Mouse (Mus musculus): ENCODE measurements at regions not wholly inside any gene's neighbourhood (a gene's known extent, or its start where the extent isn't known, plus 50 kb on each side); places are given as distances from the start of the nearest gene placed in this dataset.

DNA sequence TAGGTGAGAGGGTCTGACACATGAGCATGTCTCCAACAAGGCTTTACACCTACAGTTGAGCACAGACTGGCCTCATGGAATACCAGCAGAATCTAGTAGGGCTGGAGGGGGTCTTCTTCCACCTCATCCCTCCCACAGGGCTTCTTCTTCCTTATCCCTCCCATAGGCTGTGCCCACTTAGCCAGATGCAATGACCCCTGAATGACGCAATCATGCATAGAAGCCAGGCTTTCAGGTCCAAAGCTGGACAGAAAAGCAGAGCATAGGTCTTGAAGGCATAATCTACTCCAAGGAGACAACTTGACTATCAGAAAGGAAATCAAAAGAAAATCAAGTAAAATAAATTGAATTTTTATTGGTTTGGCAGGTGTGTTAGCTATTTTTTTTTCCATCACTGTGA lies 198.5 kb upstream of the Irx3 start:
- DNase-seq (ENCODE audit: low spot score) (no peak), ATAC-seq (ENCODE audit: extremely low read depth, insufficient number of reproducible peaks, low FRiP score, poor library complexity, severe bottlenecking) (no peak)
- TF ChIP-seq GATA2 (IDR thresholded peaks at IDR 0.05; ENCODE audit: borderline replicate concordance, low read depth, low read length) (no peak), GATA1 (IDR thresholded peaks at IDR 0.05; ENCODE audit: borderline replicate concordance, low read length) (no peak), POLR2AphosphoS5 (IDR thresholded peaks at IDR 0.05; ENCODE audit: insufficient replicate concordance, low read depth, low read length) (no peak), TAL1 (conservative IDR thresholded peaks at IDR 0.05; ENCODE audit: low read depth, low read length) (no peak), CTCF (IDR thresholded peaks at IDR 0.05; ENCODE audit: low read depth, low read length) (no peak)
- no peak overlapping the region for H3K4me3 ChIP-seq (ENCODE audit: low read depth, low read length)
- no peaks in the 10 kb centered on the region for H3K36me3 ChIP-seq (replicated peaks)
- H3K27me3 ChIP-seq (ENCODE audit: insufficient read depth, low read length) = no peaks in the 10 kb centered on the region
- H3K9me3 ChIP-seq (replicated peaks) = peaks cover 56% of the 10 kb centered on the region
- no peaks in the 10 kb centered on the region for H3K4me1 ChIP-seq (ENCODE audit: insufficient read depth, low read depth, low read length)

DNA sequence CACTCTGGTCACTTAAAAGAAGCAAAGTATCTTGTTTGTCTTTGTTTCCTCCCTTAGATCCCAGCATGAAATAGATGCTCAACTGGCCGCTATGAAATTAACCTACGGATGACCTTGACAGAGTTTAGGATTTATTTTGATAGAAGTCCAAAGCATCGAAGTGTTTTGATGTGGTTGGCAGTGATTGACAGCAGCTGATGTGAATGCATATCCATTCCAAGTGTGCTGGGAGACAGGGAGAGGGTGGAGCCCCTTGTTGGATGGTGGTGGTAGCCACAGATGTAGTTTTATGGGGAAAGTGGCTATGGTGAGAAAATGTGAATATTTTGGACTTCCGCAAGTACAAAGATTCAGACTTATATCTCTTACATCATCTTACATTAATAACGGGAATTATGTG lies 197.8 kb upstream of the Irx3 start:
- no peaks in the 10 kb centered on the region for H3K27me3 ChIP-seq (ENCODE audit: insufficient read depth, low read length)
- peaks cover 55% of the 10 kb centered on the region for H3K9me3 ChIP-seq (replicated peaks)
- no peaks in the 10 kb centered on the region for H3K4me1 ChIP-seq (ENCODE audit: insufficient read depth, low read depth, low read length)
- DNase-seq (ENCODE audit: low spot score) = no peak
- ATAC-seq (ENCODE audit: extremely low read depth, insufficient number of reproducible peaks, low FRiP score, poor library complexity, severe bottlenecking) = no peak
- TF ChIP-seq CTCF (IDR thresholded peaks at IDR 0.05; ENCODE audit: low read depth, low read length) (no peak), TAL1 (conservative IDR thresholded peaks at IDR 0.05; ENCODE audit: low read depth, low read length) (no peak), GATA2 (IDR thresholded peaks at IDR 0.05; ENCODE audit: borderline replicate concordance, low read depth, low read length) (no peak), POLR2AphosphoS5 (IDR thresholded peaks at IDR 0.05; ENCODE audit: insufficient replicate concordance, low read depth, low read length) (no peak), GATA1 (IDR thresholded peaks at IDR 0.05; ENCODE audit: borderline replicate concordance, low read length) (no peak)
- no peak overlapping the region for H3K4me3 ChIP-seq (ENCODE audit: low read depth, low read length)
- H3K36me3 ChIP-seq (replicated peaks) = no peaks in the 10 kb centered on the region

DNA sequence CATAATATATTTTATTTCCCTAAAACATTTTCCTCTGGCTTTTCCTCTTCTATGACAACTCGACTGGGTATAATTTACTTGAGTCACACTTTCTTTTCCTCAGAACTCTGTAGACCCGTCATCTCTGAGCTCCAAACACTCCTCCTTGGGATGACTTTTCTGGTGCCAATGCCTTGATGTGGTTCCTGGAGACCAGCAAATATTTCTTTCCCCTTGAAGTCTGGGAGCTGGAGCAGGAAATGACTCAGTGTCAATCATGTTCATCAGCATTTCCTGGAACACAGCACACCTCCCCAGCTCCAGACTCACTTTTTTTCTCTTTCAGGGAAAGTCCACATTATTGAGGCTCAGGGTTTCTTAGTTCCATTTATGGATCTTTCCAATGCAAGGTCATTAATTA lies 197.3 kb upstream of the Irx3 start:
- DNase-seq (ENCODE audit: low spot score) (no peak), ATAC-seq (ENCODE audit: extremely low read depth, insufficient number of reproducible peaks, low FRiP score, poor library complexity, severe bottlenecking) (no peak)
- no peak overlapping the region for H3K4me3 ChIP-seq (ENCODE audit: low read depth, low read length)
- no peaks in the 10 kb centered on the region for H3K4me1 ChIP-seq (ENCODE audit: insufficient read depth, low read depth, low read length)
- H3K27me3 ChIP-seq (ENCODE audit: insufficient read depth, low read length) = no peaks in the 10 kb centered on the region
- H3K36me3 ChIP-seq (replicated peaks) = no peaks in the 10 kb centered on the region
- no peak for TF ChIP-seq TAL1 (conservative IDR thresholded peaks at IDR 0.05; ENCODE audit: low read depth, low read length)
- no peak for TF ChIP-seq CTCF (IDR thresholded peaks at IDR 0.05; ENCODE audit: low read depth, low read length)
- no peak for TF ChIP-seq GATA1 (IDR thresholded peaks at IDR 0.05; ENCODE audit: borderline replicate concordance, low read length)
- TF ChIP-seq GATA2 (IDR thresholded peaks at IDR 0.05; ENCODE audit: borderline replicate concordance, low read depth, low read length) = no peak
- no peak for TF ChIP-seq POLR2AphosphoS5 (IDR thresholded peaks at IDR 0.05; ENCODE audit: insufficient replicate concordance, low read depth, low read length)
- peaks cover 55% of the 10 kb centered on the region for H3K9me3 ChIP-seq (replicated peaks)

DNA sequence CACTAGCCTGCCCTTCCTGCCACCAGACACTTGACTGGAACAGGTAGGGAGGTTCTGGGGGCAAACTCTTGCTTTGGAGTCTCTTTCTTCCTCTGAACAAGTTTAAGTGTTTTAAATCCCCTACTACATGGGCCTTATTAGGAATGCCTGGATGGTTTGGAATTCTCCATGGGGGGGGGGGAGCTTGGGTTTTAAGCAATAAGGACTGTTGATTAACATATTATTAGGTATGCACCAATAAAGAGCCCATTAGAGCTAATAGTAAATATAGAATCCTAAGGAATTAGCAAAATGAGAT lies 196.0 kb upstream of the Irx3 start:
- Histone ChIP-seq H3K4me3 (ENCODE audit: low read depth, low read length) (no peak overlapping the region), H3K9me3 (replicated peaks) (peaks cover 60% of the 10 kb centered on the region), H3K27me3 (ENCODE audit: insufficient read depth, low read length) (no peaks in the 10 kb centered on the region), H3K36me3 (replicated peaks) (no peaks in the 10 kb centered on the region), H3K4me1 (ENCODE audit: insufficient read depth, low read depth, low read length) (no peaks in the 10 kb centered on the region)
- no peak for ATAC-seq (ENCODE audit: extremely low read depth, insufficient number of reproducible peaks, low FRiP score, poor library complexity, severe bottlenecking)
- TF ChIP-seq TAL1 (conservative IDR thresholded peaks at IDR 0.05; ENCODE audit: low read depth, low read length) (no peak), CTCF (IDR thresholded peaks at IDR 0.05; ENCODE audit: low read depth, low read length) (no peak), GATA1 (IDR thresholded peaks at IDR 0.05; ENCODE audit: borderline replicate concordance, low read length) (no peak), POLR2AphosphoS5 (IDR thresholded peaks at IDR 0.05; ENCODE audit: insufficient replicate concordance, low read depth, low read length) (no peak)
- no peak for DNase-seq (ENCODE audit: low spot score)

DNA sequence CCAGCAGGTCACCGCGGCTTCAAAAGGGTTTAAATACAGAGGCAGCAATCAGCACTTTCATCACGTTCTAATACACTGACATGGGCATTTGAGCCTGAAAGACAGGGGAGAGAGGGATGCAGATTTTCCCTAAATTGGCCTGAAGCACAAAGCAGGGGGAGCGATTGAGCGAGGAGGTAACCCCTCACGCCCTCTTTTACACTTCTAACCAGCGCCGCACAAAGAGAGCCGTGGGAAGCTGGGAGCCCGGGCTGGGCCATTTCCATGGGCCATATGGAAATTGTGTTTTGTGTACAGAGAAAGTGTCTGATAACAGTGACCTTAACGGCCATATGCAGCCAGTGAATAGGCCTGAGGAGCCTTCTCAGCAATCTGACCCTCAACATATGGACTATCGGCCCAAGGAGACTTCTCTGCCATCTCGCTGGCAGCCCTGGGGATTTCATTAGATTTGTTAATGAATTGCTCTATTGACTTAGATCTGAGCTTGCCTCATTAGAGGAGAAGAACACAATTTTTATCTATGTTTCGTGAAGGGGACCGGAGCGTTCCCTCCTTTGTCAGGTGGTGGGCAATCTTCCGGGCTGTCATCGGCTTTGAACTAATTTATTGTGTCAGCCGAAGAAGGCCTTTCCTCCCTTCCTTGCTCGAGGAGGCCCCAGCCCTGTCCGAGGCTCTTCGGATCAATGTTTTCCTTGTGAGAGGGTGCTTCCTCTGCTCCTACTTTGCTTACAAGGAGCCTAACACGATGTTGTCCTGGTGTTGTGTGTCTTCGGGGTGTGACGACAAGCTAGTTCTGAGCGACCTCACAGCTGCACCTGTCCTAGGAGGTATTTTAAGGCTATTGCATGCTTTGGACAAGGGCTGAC lies 195.4 kb upstream of the Irx3 start:
- ATAC-seq (ENCODE audit: extremely low read depth, insufficient number of reproducible peaks, low FRiP score, poor library complexity, severe bottlenecking) = no peak
- H3K27me3 ChIP-seq (ENCODE audit: insufficient read depth, low read length) = no peaks in the 10 kb centered on the region
- DNase-seq (ENCODE audit: low spot score) = no peak
- H3K9me3 ChIP-seq (replicated peaks) = peaks cover 64% of the 10 kb centered on the region
- no peaks in the 10 kb centered on the region for H3K36me3 ChIP-seq (replicated peaks)
- TF ChIP-seq TAL1 (conservative IDR thresholded peaks at IDR 0.05; ENCODE audit: low read depth, low read length) = no peak
- TF ChIP-seq GATA1 (IDR thresholded peaks at IDR 0.05; ENCODE audit: borderline replicate concordance, low read length) = no peak
- no peak for TF ChIP-seq POLR2AphosphoS5 (IDR thresholded peaks at IDR 0.05; ENCODE audit: insufficient replicate concordance, low read depth, low read length)
- no peak for TF ChIP-seq GATA2 (IDR thresholded peaks at IDR 0.05; ENCODE audit: borderline replicate concordance, low read depth, low read length)
- H3K4me3 ChIP-seq (ENCODE audit: low read depth, low read length) = no peak overlapping the region
- no peaks in the 10 kb centered on the region for H3K4me1 ChIP-seq (ENCODE audit: insufficient read depth, low read depth, low read length)

DNA sequence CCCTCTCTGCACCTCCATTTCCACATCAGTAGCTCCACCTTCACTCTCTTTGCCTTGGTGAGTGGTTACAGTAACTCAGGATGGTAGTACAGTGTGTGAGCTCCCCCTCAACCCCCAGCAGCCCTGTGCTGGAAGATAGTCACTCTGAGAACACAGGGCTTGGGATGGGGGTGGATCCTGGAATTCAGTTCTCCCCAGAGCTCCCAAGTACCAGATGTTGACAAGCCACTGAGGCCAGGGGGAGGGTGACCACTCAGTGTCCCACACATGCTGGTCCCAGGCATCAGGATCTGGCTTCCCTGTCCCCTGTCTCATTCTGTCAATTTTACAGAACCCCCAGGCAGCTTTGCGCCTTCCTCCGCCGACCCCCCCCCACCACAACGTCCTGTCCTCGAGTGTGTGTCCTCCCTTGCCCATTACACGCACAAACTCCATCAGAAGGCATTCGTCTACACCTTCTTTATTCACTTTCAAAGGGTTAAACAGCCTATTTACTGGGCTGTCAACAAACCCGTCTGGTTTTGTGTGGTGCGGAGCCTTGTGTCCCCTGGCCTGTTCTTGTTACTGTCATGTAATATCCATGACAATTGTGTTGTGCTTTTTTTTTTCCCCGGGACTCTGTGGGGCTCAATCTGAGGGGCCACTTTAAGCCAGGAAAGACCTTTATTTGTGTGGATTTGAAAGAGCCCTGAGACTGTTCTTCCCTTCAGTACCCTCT lies 194.6 kb upstream of the Irx3 start:
- Histone ChIP-seq H3K36me3 (replicated peaks) (no peaks in the 10 kb centered on the region), H3K9me3 (replicated peaks) (peaks cover 64% of the 10 kb centered on the region), H3K4me3 (ENCODE audit: low read depth, low read length) (no peak overlapping the region), H3K4me1 (ENCODE audit: insufficient read depth, low read depth, low read length) (no peaks in the 10 kb centered on the region), H3K27me3 (ENCODE audit: insufficient read depth, low read length) (no peaks in the 10 kb centered on the region)
- DNase-seq (ENCODE audit: low spot score) (no peak), ATAC-seq (ENCODE audit: extremely low read depth, insufficient number of reproducible peaks, low FRiP score, poor library complexity, severe bottlenecking) (no peak)
- TF ChIP-seq TAL1 (conservative IDR thresholded peaks at IDR 0.05; ENCODE audit: low read depth, low read length) (no peak), GATA2 (IDR thresholded peaks at IDR 0.05; ENCODE audit: borderline replicate concordance, low read depth, low read length) (no peak), GATA1 (IDR thresholded peaks at IDR 0.05; ENCODE audit: borderline replicate concordance, low read length) (no peak), CTCF (IDR thresholded peaks at IDR 0.05; ENCODE audit: low read depth, low read length) (no peak), POLR2AphosphoS5 (IDR thresholded peaks at IDR 0.05; ENCODE audit: insufficient replicate concordance, low read depth, low read length) (no peak)
